Mouse (Mus musculus) bone marrow, adult 2 months (tissue): ENCODE data around the gene Jade1.

ENCODE experiments used
- CTCF ChIP-seq: fragments of 200-500 bp; IDR thresholded peaks from 2 replicates; pipeline ENCODE4 v1.5.1; 2011; ENCODE audit warnings: low read length, control low read depth; ENCODE audit not compliant: control insufficient read depth, insufficient read depth
- POLR2A ChIP-seq: fragments of 200-500 bp; IDR thresholded peaks from 2 replicates; pipeline ENCODE4 v1.6.1; 2011; ENCODE audit warnings: low read depth, mild to moderate bottlenecking, control low read depth, low read length, borderline replicate concordance; ENCODE audit not compliant: control insufficient read depth

DNA sequence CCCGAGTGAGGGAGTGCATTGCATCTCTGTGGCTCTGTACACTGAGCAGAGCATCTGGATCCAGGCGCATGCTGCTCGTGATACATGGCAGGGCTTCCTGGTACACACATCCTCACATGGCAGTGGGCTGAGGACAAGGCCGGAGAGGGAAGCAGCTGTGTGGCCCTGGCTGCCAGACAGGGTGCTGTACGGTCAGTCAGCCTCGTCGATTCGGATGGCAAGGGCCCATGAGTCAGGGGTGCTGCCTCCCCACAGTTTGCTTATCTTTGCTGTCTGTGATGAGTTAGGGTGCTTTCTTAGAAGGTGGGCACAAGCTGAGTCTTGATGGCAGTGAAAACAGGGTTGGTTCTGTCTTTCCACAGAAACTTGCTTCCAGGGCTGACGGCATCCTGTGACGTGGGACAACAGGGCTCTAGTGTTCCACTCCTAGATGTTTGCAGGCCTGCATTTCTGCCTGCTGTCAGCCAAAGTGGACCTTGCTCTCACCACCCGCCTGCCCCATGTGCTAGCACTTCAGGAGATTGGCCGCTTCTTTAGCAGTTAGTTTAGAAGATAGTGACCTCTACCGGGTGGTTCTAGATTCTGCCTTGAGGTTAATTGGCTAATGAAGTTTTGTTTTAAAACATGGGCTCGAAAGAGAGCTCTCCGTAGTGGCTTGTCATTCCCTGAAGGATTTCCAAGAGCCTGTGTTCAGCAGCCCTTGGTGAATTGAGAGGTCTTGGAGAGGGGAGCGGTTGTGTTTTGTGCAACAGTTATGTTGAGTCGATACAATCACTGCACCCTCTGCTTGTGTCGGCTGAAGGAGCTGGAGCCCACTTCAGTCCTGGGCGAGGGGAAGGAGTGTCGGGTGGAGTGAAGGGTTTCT, 35.4 kb downstream of the Jade1 start:
- TF ChIP-seq CTCF (no peak), POLR2A (no peak)
